Mouse (Mus musculus): ENCODE data around the gene Spats2l. TPM values are rescaled to one million over a fixed set of nuclear protein-coding genes. Genes with fewer than 3 reads are reported as not detected.

Gene Spats2l
- total RNA-seq, 2 experiments from 2014 or later: 72.4 to 84.7 TPM

- no peak for DNase-seq (ENCODE audit: low spot score in 2 of 2)
Observed at GRCm38 (mm10) chr1:57820428-57820997, 46.6 kb downstream of the Spats2l start.

DNA sequence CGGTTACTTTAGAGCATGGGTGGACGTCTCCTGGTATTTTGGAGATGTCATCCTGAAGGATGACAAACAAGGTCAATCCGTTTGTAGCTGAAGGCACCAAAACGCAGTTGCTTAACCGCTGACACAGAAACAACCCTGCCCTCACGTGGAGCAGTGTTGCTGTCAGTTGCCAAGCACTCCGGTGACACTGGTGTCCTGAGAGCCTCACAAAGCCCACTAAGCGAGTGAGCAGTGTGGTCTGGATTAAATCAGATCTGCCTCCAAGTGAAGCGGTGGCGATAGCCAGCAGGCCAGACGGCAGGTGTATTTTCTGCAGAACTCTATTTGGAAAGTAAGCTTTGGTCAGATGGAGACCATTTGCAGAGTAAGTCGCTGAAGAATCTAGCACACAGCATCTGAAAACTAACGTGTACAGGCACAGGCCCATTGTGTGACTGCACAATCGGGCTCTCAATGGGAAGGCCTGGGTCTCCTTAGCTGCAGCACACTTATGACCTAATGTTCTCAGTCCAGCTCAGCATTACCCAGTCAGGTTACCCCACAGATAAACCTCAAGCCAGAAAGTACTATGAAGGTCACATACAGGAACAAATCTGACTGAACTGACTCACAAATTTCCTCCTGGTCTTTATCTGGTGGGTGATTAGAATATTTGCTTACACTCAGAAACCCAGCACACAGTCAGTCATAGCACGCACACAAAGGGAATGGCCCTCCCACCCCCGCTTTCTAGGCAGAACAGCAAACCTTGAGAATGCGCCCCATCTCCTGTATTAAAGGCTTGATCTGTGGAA, 51.2 kb downstream of the Spats2l start:
- DNase-seq (ENCODE audit: low spot score in 2 of 2): no peak

- no peak for DNase-seq (ENCODE audit: low spot score in 2 of 2)
Observed at GRCm38 (mm10) chr1:57826245-57826644, 52.3 kb downstream of the Spats2l start.

DNA sequence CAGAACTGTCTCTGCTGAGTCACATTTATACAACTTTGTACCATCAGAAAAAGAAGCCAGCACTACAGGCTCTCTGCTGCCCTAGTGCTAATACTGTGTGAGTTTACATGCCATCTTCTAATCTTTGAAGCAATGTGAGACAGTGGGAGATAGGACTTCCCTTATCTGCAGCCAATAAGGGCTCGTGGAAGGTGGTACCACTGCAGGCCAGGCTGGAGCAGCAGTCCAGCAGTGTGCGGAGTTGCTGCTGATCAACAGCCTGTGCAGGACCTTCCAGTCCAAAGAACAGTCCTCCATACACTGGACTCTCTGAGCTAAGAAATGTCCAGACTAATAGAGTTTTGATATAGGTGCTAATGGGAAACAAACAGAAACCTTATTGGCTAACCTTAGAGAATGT, 59.2 kb downstream of the Spats2l start:
- DNase-seq (ENCODE audit: low spot score in 2 of 2): no peak

DNA sequence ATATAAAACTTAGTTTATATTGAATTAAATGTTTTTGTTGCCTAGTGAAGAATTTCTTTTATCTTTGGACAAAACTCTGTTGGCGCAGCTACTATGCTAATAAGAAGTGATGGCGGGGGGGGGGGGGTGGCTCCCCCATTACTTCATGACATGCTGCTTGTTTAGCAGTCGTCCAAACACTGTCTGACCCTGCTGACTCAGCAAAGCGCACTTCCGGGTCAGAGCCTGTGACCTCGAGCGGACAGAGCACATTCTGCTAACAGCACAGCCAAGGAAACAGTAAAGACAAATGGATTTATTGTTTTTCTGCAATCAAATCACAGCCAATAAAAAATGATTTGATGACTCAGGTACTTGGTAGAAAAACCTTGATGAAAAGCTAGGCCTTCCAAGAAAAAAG, 61.2 kb downstream of the Spats2l start:
- DNase-seq (ENCODE audit: low spot score in 2 of 2): no peak

DNA sequence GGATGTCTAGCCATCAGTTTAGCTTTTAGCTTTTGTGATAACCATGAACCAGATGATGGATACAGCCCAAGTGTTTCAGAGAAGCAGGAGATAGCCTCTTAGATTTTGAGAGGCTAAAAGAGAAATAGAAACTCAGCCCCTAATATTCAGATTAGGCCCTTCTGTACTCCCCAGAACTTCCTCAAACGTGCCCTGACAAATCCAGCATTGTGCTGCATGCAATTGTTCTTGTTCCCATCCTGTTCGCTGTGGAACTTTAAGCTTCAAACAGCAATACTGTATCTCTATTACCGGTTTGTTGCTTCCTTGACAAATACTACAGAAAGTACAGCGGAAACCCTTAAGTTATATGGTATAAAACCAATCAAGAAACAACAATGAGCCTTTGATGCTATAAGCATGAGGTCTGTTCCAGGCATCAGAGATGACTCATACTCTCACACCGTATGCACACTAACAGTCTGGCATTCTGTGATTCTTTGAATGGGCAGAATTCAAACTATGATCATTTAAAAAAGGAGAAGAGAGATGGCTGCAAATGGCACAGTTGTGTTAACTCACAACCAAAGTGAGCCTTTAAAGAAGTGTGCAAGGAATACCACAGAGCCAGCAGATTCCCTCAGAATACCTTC, 62.8 kb downstream of the Spats2l start:
- DNase-seq (ENCODE audit: low spot score in 2 of 2): no peak

DNA sequence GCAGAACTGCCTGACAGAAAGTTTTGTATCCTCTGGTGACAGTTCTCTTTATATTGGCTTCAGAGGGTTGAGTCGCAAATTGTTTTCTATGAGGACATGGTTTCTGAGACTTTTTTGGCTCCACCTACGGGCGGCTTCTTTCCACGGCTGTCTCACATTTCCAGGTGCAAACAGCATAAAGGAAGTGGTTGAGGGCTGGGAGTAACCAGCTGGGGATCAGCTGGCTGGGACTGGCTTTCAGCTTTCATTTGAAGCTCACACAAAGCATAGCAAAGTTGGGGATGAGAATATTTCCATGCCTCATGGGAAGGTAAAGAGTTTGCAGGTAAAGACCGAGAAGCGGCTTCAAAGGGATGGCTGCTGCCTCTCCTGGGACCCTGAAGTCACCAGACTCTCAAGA, 65.9 kb downstream of the Spats2l start:
- no peak for DNase-seq (ENCODE audit: low spot score in 2 of 2)

DNA sequence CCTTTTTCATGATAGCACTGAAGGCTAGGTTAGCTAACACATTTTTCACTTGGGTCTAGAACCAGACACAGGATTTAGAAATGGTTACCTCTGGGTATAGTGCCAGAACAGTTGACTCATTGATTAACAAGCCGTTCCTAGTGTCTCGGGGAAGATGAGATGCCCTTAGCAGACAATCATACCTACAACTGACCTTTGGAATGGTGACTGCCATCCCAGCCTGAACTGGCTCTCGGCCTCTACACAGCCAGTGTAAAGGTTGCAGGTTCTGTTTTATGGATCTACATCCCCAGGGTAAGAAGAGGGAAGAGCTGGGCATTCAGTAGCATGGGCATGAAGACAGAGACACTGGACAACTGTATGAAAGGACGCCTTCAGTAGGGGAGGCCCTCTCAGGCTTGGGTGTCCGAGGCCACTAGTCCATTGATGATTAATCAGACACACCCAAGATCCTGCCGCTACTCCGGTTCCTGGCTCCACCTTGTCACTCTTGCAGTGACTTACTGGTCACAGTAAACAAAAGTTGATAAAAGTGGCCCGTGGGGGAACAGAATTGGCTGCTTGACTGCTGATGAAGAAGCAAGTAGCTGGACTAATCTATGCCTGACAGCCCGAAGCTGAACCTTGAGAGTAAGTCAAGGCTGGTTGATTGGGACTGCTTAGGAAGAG, 71.2 kb downstream of the Spats2l start:
- no peak for DNase-seq (ENCODE audit: low spot score in 2 of 2)

- no peak for DNase-seq (ENCODE audit: low spot score in 2 of 2)
Observed at GRCm38 (mm10) chr1:57846856-57847698, 73.1 kb downstream of the Spats2l start.

GRCm38 (mm10) chr1:57849087-57849486, 75.1 kb downstream of the Spats2l start:
- DNase-seq (ENCODE audit: low spot score in 2 of 2): no peak

- no peak for DNase-seq (ENCODE audit: low spot score in 2 of 2)
Observed at GRCm38 (mm10) chr1:57849916-57850315, 76.0 kb downstream of the Spats2l start.

DNA sequence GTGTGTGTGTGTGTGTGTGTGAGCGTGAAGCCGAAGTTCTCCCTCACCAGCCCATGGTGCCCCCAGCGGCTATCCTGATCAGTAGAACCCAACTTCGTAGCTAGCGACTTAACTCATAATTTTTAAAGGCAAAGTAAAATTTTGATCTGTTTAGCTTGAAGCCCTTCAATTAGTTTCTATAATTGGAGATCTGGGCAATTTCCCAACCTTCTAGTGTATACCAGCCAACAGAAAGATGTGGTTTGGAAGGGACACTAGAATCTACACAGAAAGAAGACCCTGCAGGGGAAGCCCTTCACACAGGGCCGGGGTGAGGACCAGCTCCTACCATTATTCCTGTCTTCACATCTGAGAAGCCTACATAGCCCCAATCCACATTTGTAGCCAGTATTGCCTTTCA, 77.9 kb downstream of the Spats2l start:
- DNase-seq (ENCODE audit: low spot score in 2 of 2): no peak

DNA sequence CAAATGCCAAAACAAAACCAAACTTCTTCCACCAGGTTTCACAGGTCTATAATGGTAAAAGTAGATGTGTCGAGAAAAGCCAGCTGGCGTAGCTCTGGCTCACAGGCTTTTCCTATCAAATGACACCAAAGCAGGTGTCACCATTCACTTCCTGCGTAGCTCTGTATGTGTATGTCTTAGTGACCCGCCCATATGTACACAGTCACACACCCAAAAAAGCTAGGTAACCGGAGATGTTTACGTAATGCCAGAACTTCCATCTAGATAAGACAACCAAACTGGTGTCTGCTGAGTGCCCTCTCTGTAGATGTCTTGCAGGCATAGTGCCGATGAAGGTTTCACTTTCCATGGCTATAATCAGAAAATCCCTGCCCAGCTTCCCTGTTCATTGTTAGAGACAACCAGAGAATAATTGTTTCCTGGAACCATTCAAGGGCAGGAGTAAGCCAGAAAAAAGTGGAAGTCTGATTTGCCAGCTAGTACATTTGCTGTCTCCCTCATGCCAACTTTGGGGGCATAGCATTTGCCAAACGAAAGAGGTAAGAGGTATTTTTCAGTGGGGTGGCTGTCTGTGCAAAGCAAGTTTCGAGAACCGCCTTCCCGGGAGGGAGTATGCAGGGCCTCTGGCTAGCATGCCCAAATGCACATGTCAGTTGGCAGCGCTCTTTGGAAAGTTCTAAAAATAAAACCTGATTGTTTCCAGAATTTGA, 78.8 kb downstream of the Spats2l start:
- peak in 1 of 2 experiments; percentile 26 for DNase-seq (ENCODE audit: low spot score in 2 of 2)

DNA sequence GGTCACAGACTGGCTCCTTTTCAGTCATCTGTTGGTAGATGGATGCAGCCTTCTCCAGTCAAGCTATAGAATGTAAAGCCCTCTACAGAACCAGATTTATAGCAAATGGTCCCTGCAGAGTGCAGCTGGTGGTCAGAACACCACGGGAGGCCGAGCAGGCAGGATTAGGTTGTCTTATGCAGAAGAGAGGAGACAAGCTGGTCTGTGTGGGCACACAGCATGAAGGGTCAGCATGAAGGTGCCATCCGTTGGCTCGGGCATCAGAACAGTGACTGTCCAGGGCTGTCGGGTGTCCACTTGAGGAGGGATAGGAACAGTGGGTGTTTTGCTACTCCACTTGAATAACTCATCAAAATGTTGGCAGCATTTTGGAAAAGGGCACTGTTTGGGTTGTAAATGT, 83.8 kb downstream of the Spats2l start:
- DNase-seq (ENCODE audit: low spot score in 2 of 2): no peak

- no peak for DNase-seq (ENCODE audit: low spot score in 2 of 2)
Observed at GRCm38 (mm10) chr1:57862024-57862423, 88.1 kb downstream of the Spats2l start.

GRCm38 (mm10) chr1:57868651-57869050, 94.7 kb downstream of the Spats2l start:
- peak in 1 of 2 experiments; percentile 27 for DNase-seq (ENCODE audit: low spot score in 2 of 2)

DNA sequence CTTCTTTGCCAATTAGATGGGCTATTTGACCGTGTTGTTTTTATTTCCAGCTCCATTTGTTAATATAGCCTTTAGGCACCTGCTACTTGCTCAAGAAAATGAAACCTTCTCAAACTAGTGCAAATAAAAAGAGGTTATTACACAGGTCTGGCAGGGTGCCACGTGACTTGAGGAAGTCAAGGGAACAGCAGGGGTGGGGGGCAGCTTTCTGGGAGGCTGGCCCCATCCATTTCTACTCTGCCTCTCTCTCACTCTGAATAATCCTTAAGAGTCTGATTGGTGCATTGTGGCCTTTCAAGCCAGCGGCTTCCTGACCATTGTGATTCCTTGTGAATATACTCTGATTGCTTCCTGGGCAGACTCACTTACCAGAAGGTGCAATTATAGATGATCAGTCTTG, 98.0 kb downstream of the Spats2l start:
- no peak for DNase-seq (ENCODE audit: low spot score in 2 of 2)

DNA sequence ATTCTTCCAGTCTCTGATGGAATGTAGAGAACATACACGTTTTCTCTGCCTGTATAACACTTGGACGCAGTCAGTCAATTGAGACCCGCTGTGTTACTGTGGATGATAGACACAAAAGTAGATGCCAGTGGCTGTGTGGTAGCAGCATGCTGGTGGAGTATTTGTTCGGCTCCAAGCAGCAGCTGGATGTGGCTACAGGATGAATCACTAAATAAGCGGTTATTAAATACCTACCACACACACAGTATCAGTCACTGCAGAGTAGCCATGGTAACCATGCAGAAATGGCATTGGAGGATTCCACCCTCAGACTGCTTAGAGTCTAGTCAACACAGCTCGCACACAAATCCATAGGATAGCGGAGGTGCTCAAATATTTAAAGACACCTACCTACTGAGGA, 100.0 kb downstream of the Spats2l start:
- no peak for DNase-seq (ENCODE audit: low spot score in 2 of 2)

- no peak for DNase-seq (ENCODE audit: low spot score in 2 of 2)
Observed at GRCm38 (mm10) chr1:57875109-57875508, 101.1 kb downstream of the Spats2l start.

DNA sequence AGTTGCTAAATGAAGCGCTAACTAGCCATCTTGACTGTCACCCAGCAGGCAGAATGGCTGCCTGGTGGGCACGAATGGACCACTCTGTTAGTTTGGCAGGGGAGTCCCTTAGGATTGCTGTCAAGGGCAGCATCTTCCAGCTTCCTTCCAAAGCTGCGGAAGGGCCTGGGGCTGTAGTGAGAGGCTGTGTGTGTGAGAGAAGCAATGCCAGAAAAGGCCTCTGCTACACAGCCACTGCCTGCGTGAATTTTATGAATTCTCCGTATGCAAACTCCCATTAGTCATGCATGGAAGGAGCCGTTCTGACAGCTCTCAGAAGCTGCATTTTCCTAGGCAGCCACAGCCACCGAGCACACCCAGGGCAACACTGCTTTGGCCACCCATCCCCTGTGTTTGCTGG, 101.5 kb downstream of the Spats2l start:
- DNase-seq (ENCODE audit: low spot score in 2 of 2): no peak
